Mouse (Mus musculus): ENCODE data around the gene Stx4a.
"Not testable (repeated sequence)": the region's sequence is repeated elsewhere in the genome, so short reads cannot be mapped to it uniquely, and the experiment has no call there.

Stx4a gene

GRCm38 (mm10) chr7:127824176-127824871 lies at the start of gene Stx4a, which contains the start of gene Stx1b:
TSS of gene Stx4a (plus strand) at chr7:127824294.
TSS of gene Stx1b (minus strand) at chr7:127824549.
- DNase-seq (ENCODE audit: low read depth, low spot score), result peak; percentile 31

- not testable (repeated sequence) for DNase-seq (ENCODE audit: low read depth, low spot score)
Observed at GRCm38 (mm10) chr7:127775837-127776236, 48.3 kb upstream of the Stx4a start.

- DNase-seq (ENCODE audit: low read depth, low spot score), result peak; percentile 81
Observed at GRCm38 (mm10) chr7:127776426-127776825, 47.7 kb upstream of the Stx4a start, which contains the start of gene Setd1a. TSS of gene Setd1a (plus strand) at chr7:127776670.

DNA sequence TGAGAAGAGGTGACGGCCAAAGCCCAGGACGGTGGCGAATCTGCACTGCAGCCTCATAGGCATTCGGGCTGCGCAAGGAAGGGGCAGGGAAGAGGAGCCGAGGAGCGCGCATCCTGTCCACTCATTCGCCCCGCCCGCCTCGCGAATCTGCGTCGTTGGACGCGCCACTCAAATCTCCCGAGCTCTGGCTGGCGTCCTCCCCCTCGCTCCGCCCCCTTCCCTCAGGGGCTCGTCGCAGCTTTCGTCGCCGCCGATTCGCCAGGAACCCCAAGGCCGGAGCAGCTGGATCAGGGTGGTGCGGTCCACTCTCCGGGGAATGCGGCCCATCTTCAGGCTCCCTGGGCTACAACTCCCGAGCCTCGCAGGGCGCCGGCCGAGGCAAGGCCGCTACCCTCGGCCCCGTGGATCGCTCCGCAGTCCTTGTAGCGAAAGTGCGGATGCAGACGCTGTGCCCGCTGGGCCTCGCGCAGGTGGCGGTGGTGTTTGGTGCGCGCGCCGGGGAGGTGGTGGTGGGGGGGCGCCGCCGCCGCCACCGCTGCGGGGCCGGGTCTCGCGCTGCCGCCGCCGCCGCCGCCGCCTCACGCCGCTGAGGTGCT lies 47.1 kb upstream of the Stx4a start:
- DNase-seq (ENCODE audit: low read depth, low spot score), result peak; percentile 95

GRCm38 (mm10) chr7:127777474-127778266 lies 46.4 kb upstream of the Stx4a start:
- peak; percentile 58 for DNase-seq (ENCODE audit: low read depth, low spot score)

GRCm38 (mm10) chr7:127778350-127778749 lies 45.7 kb upstream of the Stx4a start:
- DNase-seq (ENCODE audit: low read depth, low spot score), result no peak

DNA sequence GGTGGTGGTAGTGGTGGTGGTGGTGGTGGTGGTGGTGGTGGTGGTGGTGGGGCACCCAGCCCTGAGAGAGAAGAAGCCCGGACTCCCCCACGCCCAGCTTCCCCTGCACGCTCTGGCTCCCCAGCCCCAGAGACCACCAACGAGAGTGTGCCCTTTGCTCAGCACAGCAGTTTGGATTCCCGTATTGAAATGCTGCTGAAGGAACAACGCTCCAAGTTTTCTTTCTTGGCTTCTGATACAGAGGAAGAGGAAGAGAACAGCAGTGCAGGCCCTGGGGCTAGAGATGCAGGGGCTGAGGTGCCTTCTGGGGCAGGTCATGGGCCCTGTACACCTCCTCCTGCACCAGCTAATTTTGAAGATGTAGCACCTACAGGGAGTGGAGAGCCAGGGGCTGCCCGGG lies 38.8 kb upstream of the Stx4a start, which contains the start of gene Gm49388:
Gene Gm49388 (plus strand): TSS at position 301 of the 400 bp plus-strand sequence.
- no peak for DNase-seq (ENCODE audit: low read depth, low spot score)

DNA sequence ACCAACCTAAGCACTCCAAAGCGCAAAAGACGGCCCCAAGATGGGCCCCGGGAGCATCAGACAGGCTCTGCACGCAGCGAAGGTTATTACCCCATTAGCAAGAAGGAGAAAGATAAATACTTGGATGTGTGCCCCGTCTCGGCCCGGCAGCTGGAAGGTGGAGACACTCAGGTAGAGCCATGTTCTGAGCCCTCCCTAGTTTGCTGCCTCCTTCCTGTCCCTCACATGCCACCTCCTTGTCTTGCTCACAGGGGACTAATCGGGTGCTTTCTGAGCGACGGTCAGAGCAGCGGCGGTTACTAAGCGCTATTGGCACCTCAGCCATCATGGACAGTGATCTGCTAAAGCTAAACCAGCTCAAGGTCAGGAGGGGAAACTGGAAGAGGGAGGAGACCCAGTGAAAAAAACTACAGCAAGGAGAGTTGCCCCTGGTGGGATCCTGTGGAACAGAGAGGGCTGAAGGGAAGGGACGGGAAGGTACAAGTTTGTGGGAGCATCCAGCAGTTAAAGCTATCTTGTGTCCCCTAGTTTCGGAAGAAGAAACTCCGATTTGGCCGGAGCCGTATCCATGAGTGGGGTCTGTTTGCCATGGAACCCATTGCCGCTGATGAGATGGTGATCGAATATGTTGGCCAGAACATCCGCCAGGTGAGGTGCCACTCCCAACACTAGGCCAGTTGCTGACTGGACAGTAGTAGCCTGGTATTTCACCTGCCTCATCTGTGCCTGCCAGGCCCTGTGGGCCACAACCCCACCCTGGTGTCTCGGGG lies 26.8 kb upstream of the Stx4a start:
- no peak for DNase-seq (ENCODE audit: low read depth, low spot score)

DNA sequence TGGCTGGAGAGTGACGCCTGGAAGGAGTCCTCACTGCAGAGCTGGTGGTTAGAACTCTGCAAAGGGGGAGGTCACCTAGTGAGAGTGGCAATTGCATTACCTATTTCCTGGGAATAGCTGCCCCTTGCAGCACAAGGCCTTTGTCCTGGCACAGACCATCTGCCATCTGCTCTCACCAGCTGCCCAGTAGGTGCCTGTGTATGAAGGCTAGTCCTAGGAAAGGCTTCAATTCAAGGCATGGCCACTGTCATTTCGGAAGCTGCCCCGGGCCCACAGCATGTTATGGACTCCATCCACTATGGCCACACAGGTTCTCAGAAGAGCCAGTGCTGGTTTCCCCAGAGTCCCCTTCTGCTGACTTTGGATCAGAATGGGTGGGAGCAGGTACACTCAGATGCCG lies 25.5 kb upstream of the Stx4a start:
- DNase-seq (ENCODE audit: low read depth, low spot score), result no peak

GRCm38 (mm10) chr7:127799211-127799610 lies 24.9 kb upstream of the Stx4a start:
- DNase-seq (ENCODE audit: low read depth, low spot score), result no peak

GRCm38 (mm10) chr7:127799738-127800137 lies 24.4 kb upstream of the Stx4a start:
- DNase-seq (ENCODE audit: low read depth, low spot score), result no peak

DNA sequence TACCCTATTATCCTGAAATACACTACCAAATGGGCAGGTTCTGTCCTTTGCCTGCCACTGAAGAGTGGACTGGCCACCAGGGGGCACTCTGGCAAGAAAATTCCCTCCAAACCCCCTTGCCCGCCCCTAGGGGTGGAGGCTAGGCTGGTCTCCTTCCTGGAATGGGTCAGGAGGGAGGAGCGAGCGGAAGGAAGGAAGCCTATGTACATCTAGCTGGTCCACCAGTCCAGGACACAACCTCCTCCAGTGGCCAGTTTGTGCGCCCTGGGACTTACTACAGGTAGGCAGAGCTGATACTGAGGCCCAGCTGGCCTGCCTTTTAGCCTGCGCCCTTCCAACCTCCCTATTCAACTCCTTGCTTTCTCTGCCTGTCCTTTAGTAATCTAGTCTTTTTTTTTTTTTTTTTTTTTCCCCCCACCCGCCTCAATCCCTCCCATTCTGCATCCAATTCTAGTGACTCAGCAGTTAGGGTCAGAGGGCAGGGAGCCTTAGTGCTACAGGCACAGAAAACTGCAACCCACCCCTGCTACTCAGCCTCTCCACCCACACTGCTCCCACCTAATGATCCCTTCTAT lies 23.6 kb upstream of the Stx4a start, which contains the start of gene Hsd3b7:
Gene Hsd3b7 (plus strand): TSS at position 170 of the 575 bp plus-strand sequence.
- DNase-seq (ENCODE audit: low read depth, low spot score), result peak; percentile 92

DNA sequence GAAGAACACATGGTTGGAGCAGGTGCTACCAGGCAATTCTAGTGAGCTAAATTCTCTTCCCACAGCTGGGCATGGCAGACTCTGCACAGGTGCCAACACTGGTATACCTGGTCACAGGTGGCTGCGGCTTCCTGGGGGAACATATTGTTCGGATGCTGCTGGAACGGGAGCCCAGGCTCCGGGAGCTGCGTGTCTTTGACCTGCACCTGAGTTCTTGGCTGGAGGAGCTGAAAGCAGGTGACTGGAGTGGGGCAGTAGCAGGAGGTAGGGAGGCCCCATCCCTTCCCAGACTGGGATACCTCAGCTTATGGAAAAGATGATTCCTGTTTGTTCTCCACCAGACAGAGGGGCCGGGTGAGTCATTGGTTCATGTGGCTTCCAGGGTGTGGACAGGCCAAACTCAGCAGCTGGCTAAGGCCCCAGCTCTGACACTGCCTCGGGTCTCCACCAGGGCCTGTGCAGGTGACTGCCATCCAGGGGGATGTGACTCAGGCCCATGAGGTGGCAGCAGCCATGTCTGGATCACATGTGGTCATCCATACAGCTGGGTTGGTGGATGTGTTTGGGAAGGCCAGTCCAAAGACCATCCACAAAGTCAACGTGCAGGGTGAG lies 23.0 kb upstream of the Stx4a start:
- DNase-seq (ENCODE audit: low read depth, low spot score), result no peak

DNA sequence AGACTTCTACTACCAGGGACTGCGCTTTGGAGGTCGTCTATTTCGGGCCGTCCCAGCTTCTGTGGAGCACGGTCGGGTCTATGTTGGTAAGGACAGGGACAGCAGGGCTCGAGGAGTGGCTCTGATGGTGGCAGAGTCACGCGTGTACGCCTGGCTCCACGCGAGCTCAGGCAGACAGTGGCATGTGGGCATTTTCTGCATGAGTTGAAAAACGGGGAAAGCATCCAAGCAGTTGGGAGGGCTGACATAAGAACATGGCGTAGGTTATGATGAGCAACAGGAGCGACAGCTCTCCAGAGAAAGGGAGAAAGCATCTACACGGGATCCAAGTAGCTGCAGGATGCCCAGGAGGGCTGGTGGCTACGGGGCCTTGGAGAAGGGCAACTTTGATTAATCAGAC lies 21.8 kb upstream of the Stx4a start:
- no peak for DNase-seq (ENCODE audit: low read depth, low spot score)

DNA sequence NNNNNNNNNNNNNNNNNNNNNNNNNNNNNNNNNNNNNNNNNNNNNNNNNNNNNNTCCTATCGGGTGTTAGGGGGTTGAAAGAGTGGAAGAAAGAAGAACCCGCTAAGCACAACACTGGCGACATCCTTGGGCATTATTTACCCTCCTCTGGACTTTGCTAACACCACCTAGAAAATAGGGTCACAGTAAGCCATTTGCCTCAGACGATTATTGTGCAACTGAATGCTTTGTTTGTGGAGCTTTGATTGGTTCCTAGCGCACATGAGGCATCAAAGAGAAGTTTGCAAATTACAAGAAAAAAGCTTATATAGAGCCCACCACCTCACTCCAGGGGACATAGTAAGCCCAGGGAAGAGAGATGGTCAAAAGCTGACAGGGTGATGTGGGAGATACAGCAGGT lies 15.3 kb upstream of the Stx4a start:
- DNase-seq (ENCODE audit: low read depth, low spot score), result no peak

DNA sequence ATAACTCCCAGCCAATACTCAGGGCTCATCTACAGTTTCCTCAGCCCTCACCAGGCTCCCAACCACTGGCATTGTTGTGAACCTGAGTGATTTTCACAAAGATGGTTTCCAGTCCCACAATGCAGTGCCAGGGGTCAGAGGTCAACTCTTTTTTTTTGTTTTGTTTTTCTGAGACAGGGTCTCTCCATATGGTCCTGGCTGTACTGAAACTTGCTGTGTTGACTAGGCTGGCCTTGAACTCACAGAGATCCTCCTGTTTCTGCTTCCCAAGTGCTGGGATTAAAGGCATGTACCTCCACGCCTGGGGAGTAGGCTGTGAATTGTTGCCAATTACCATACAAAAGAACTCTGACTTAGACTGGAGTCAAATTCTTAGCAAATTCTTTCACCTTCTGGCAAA lies 14.2 kb upstream of the Stx4a start:
- no peak for DNase-seq (ENCODE audit: low read depth, low spot score)

DNA sequence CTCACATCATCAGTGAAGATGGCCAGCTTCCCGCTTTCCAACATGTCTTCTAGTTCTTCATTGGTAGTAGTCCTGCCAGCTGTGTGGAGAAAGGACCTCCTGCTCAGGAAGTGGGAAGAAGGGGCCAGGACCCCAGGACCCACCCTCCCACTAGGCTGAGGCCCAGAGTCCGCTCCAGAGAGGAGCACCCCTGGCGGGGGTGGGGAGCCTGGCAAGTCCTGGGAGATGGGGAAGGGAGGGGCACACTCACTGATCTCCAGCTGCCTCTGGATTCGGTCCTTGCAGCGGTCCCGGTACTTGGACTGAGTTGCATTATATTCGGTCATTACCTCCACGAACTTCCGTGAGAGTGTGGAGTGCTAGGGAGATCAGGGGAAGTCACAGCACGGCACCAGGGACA lies 13.4 kb upstream of the Stx4a start:
- DNase-seq (ENCODE audit: low read depth, low spot score), result no peak

DNA sequence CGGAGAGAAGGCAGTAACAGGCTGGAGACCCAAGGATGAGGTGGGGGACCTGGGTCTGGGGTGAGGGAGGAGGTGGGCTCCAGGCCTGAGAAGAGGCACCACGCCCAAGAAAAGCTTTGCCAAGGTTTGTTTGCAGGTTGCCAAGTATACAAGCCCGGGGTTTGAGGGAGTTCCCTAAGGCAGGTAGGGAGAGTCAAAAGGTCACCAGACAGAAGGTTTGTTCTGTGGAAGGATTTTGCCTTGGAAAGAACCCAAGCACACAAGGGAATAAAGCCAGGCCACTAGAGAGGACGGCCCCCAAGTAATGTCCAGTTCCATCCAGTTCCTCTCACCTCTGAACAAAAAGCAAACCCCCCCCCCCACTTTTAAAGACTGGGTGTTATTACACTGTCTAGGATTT lies 12.9 kb upstream of the Stx4a start:
- no peak for DNase-seq (ENCODE audit: low read depth, low spot score)

- DNase-seq (ENCODE audit: low read depth, low spot score), result no peak
Observed at GRCm38 (mm10) chr7:127812292-127812691, 11.8 kb upstream of the Stx4a start.

- DNase-seq (ENCODE audit: low read depth, low spot score), result no peak
Observed at GRCm38 (mm10) chr7:127813821-127814220, 10.3 kb upstream of the Stx4a start.
